Mouse (Mus musculus) mouse trophoblast stem cell (cell line): ENCODE data around the gene Dnah8.
"Not testable (repeated sequence)": the region's sequence is repeated elsewhere in the genome, so short reads cannot be mapped to it uniquely, and the experiment has no call there.

Experiments
- in situ Hi-C, 2 experiments: fragments of 300-500 bp; cut with MseI, MboI; formaldehyde crosslinking; loops; 2 replicates in 1 of 2; 3 replicates in 1 of 2; pipeline ENCODE4 v1.15.1; 2025

Gene Dnah8

GRCm38 (mm10) chr17:30609305-30609979 is 14.7 kb upstream of the Dnah8 start:
- in situ Hi-C loops, result no loop called here

- in situ Hi-C loops, result no loop called here
These were observed 14.2 kb upstream of the Dnah8 start for GRCm38 (mm10) chr17:30609980-30610307.

DNA sequence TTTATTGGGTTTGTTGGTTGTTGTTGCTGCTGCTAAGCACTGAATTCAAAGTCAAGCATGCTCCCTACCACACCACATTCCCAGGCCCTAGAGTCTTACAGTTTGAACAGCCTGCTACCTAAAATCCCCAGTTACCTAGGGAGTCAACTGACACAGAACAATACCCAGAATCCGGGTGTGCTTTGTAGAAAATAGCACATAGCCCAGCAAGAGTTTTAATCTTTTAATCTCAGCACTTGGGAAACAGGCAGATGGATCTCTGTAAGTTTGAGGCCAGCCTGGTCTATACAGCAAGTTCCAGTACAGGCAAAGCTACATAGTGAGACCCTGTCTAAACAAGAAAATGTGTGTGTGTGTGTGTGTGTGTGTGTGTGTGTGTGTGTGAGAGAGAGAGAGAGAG is 13.4 kb upstream of the Dnah8 start:
- in situ Hi-C loops, result no loop called here

- in situ Hi-C loops, result no loop called here
These were observed 12.7 kb upstream of the Dnah8 start for GRCm38 (mm10) chr17:30611221-30612074.

GRCm38 (mm10) chr17:30612075-30612859 is 11.9 kb upstream of the Dnah8 start:
- in situ Hi-C loops, result no loop called here

DNA sequence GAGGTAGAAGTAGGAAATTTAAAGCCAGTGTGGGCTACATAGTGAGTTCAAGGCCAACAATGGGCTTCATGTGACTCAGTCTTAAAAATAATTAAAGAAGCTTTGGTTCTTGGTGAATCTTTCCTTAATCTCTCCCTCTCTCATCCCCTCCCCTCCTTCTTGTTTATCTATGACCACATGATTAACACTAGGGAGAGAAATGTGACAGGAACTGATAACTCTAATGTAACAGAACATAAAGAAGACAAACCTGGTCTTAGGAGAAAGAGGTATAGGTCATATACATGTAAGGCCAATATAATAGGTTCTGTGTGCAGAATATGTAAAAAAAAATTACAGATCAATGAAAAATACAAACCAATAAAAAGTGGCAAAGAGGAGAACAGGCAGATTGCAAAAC is 10.8 kb upstream of the Dnah8 start:
- in situ Hi-C loops, result no loop called here

DNA sequence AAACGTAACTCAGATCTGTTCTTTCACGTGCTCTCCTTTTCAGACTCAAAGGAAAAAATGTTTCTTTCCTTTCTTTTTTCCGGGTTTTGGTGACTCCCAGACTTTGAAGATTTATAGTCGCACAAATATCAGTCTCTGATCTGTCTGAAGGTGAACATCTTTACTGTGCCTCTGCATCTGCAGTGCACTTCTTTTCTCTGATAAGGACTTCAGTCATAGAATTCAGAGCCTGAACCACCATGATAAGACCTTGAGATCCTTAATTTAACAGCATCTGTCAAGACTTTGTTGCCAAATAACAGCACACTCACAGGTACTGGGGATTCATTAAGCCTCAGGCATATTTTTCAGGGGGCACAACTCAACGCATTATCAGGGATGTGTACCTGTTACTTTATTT is 8.0 kb upstream of the Dnah8 start:
- in situ Hi-C loops, result no loop called here

- in situ Hi-C loops, result no loop called here
These were observed 5.8 kb upstream of the Dnah8 start for GRCm38 (mm10) chr17:30618136-30618891.

GRCm38 (mm10) chr17:30619153-30619552 is 5.0 kb upstream of the Dnah8 start:
- in situ Hi-C loops, result no loop called here

GRCm38 (mm10) chr17:30620548-30620947 is 3.6 kb upstream of the Dnah8 start:
- in situ Hi-C loops, result no loop called here

DNA sequence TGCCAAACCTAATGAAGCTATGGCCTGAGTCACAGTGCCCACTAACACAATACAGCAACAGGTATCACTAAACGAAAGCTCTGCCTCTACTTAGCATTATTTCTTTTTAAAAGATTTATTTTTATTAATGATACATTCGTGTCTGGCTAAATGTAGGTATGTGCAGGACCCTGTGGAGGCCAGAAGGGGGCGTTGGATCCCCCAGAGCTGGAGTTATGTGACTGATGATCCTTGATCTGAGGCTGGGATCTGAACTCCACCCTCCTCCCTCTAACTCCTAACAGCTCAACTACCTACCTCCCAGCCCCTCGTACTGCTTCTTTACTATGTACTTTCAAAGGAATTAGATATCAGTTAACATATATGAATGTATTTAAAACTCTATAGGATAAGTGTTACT is 2.7 kb upstream of the Dnah8 start:
- in situ Hi-C loops, result no loop called here

- in situ Hi-C loops, result no loop called here
These were observed 954 bp upstream of the Dnah8 start for GRCm38 (mm10) chr17:30623200-30623599.

GRCm38 (mm10) chr17:30626719-30627118 is 2.6 kb downstream of the Dnah8 start, which contains the start of gene Glo1:
TSS of gene Glo1 (minus strand) at chr17:30626871.
- in situ Hi-C loops, result not testable (repeated sequence)

- in situ Hi-C loops, result no loop called here
These were observed 11.2 kb downstream of the Dnah8 start for GRCm38 (mm10) chr17:30635367-30635766.

DNA sequence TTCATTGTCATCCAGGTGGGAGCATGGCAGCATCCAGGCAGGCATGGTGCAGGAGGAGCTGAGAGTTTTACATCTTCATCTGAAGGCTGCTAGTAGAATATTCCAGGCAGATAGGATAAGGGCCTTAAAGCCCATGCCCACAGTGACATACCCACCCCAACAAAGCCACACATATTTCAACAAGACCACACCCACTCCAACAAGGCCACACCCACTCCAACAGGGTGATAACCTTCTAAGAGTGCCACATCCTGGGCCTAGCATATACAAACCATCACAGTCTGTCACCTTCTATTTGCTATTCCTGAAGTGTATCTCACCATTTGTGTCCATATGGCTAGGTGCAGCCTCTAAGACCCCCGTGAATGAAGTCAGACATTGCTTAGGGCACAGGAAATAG is 13.6 kb downstream of the Dnah8 start:
- in situ Hi-C loops, result no loop called here

DNA sequence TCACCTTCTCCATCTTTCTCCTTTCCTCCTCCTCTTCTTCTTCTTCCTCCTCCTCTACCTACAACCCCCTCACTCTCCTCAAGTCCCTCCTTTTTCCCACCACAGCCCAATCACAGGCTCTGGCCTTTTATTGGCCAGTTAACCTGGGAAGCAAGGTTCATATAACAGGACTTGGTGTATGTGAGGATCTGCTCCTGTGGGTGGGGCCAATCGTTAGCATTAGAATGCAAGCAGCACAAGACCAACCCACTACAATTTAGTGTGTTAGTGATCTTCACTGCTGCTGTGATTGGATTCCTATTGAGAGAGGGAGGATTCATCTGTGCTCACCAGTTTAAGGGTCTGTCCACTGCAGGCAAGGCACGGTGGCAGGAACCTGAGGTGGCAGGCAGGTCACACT is 14.8 kb downstream of the Dnah8 start:
- in situ Hi-C loops, result no loop called here

- in situ Hi-C loops, result no loop called here
These were observed 16.7 kb downstream of the Dnah8 start for GRCm38 (mm10) chr17:30640896-30641295.

GRCm38 (mm10) chr17:30648770-30649169 is 24.6 kb downstream of the Dnah8 start:
- in situ Hi-C loops, result no loop called here

DNA sequence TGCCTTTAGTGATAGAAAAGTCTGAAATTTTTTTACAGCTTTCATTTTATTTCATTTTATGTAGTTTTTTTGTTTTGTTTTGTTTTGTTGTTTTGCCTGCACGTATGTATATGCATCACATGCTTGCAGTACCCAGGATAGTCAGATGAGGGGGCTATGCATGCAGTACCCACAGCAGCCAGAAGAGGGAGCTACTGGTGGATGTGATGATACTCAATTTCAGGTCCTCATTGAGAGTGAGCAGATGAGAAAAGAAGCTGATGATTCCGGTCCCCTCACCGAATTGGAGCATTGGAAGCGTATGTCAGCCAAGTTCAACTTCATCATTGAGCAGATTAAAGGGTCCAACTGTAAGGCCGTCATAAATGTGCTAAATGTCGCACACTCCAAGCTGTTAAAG is 28.9 kb downstream of the Dnah8 start:
- in situ Hi-C loops, result no loop called here

DNA sequence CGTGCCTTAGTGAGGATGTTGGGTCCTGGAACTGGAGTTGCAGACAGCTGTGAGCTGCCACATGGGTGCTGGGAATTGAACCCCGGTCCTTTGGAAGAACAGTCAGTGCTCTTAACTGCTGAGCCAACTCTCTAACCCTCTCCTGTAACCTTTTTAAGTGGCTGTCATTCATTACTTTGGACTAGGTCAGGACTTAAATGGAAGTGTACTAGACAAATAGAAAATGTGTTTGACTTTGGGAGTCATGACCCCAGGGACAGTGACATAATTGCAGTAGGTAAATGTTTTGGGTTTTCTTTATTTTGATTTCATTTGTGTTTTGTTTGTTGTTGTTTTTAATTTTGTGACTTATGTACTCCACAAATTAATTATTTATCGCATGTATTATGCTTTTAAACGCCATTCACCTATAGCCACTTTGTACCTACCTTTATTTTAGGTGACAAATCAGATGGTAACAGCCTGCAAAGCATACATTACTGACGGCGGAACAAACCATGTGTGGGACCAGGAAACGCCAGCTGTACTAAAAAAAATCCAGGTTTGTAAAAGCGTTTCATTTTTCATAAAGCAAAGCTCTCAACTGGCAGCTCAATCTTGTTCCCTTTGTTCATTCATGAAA is 33.5 kb downstream of the Dnah8 start:
- in situ Hi-C loops, result no loop called here

DNA sequence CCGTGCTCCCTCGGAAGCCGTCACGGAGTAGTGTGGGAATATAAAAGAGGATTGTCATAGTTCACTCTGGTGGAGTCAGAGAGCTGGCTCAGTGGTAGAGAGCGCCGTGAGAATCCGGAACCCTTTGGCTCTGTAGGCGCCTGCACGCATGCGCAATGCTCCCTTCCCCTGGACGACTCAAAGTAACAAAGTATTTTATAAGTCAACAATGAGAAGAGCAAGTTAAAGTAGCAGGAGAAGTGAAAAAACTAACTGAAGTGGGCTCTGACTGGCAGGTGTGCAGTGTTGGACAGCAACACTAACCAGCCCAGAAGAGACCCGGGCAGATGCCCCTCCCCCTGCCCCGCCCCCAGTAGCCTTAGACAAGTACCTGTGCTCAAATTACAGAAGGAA is 34.0 kb downstream of the Dnah8 start:
- in situ Hi-C loops, result no loop called here
